Mouse (Mus musculus) liver, embryonic 15.5 days (tissue): ENCODE data around the gene Adamtsl4. TPM values are rescaled to one million over a fixed set of nuclear protein-coding genes. Genes with fewer than 3 reads are reported as not detected.
"Not testable (repeated sequence)": the region's sequence is repeated elsewhere in the genome, so short reads cannot be mapped to it uniquely, and the experiment has no call there.

Experiments used
- ATAC-seq: fragments of 200-750 bp; cut with Nextera tagmentation; 2 replicates; pipeline ENCODE4 v1.8.0; 2017; ENCODE audit warnings: moderate number of reproducible peaks, mild to moderate bottlenecking, moderate library complexity; ENCODE audit not compliant: insufficient read depth
- H3K27ac ChIP-seq: fragments of 300-500 bp; sonication (generic); replicated peaks from 2 replicates; pipeline ENCODE4 v1.5.1; 2015; ENCODE audit warnings: mild to moderate bottlenecking, inconsistent platforms
- H3K27me3 ChIP-seq: fragments of 300-500 bp; sonication (generic); 2 replicates; pipeline ENCODE4 v1.6.1; 2015; ENCODE audit warnings: mild to moderate bottlenecking, inconsistent platforms
- H3K36me3 ChIP-seq: fragments of 300-500 bp; sonication (generic); replicated peaks from 2 replicates; pipeline ENCODE4 v1.6.1; 2015; ENCODE audit warnings: moderate library complexity, mild to moderate bottlenecking, inconsistent platforms
- H3K4me1 ChIP-seq: fragments of 300-500 bp; sonication (generic); replicated peaks from 2 replicates; pipeline ENCODE4 v1.6.1; 2015; ENCODE audit warnings: inconsistent platforms
- H3K4me2 ChIP-seq: fragments of 300-500 bp; sonication (generic); 2 replicates; pipeline ENCODE4 v1.6.1; 2015; ENCODE audit warnings: moderate library complexity, mild to moderate bottlenecking, inconsistent platforms
- H3K4me3 ChIP-seq: fragments of 300-500 bp; sonication (generic); replicated peaks from 2 replicates; pipeline ENCODE4 v1.5.1; 2015; ENCODE audit warnings: mild to moderate bottlenecking, inconsistent platforms
- H3K9ac ChIP-seq: fragments of 300-500 bp; sonication (generic); 2 replicates; pipeline ENCODE4 v1.6.1; 2015; ENCODE audit warnings: moderate library complexity, mild to moderate bottlenecking, inconsistent platforms
- H3K9me3 ChIP-seq: fragments of 300-500 bp; sonication (generic); replicated peaks from 2 replicates; pipeline ENCODE4 v1.6.1; 2016; ENCODE audit warnings: inconsistent platforms
- WGBS: fragments of 180-500 bp; shearing (Covaris S2); methylation state at CpG from one replicate; pipeline ENCODE4 v1.1.7; 2015; ENCODE audit warnings: mixed read lengths; ENCODE audit not compliant: insufficient replicate concordance; 5-methylcytosine and 5-hydroxymethylcytosine counted together
- polyA plus RNA-seq: library from polyadenylated mRNA; unstranded; fragments of >200 nt; fragmentation: Nextera tagmentation; extraction: Ambion mirVana; gene quantifications from 2 replicates; pipeline ENCODE4 v1.2.1, GENCODE M21; 2015

Gene Adamtsl4
- polyA plus RNA-seq, 1 experiment from 2014 or later: 1.0 TPM

DNA sequence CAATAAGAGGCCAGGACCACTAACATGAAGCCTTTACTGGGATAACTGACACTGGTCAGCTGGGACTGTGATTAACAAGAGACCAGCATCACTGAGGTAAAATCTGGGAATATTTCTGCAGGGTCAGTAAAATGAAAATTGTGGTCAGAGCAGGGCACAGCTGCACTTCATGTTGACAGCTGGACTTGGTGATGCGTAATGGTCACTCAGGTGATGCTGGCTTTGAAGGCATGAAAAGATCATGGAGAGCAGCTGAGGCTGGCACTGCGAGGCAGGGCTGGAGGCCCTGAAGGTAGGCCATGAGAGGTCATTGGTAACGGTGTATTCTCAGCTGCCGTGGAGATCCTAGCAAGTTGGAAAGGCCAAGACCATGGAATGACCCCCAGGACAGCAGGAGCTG is 10.6 kb upstream of the Adamtsl4 start:
- Histone ChIP-seq H3K36me3 (no peaks in the 10 kb centered on the region), H3K9ac (no peak overlapping the region), H3K9me3 (no peaks in the 10 kb centered on the region), H3K27me3 (no peaks in the 10 kb centered on the region), H3K27ac (no peak overlapping the region), H3K4me1 (peaks cover 22% of the 10 kb centered on the region), H3K4me3 (no peak overlapping the region), H3K4me2 (no peak overlapping the region)
- 76% methylated on average over 4 of the region's 4 CpGs for WGBS
- no peak for ATAC-seq

DNA sequence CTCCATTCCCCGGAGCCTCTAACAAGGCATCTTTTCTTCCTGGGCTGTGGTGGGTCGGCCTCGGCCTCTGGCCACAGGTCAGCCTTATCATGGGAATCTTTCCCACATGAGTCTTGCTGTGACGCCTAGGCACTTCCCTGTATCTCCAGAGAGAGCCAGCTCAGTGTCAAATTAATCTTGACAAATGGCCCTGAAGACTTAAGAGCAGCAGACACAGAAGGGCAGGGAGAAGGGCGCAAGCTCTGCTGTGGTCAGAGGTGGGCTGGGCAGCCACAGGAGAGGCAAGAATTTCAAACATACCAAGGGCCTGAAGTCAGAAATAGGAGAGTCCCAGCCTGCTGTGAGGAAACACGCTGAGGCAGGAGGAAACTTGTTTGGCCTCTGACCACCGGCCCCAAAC is 8.6 kb upstream of the Adamtsl4 start:
- Histone ChIP-seq H3K27me3 (no peaks in the 10 kb centered on the region), H3K9me3 (no peaks in the 10 kb centered on the region), H3K9ac (no peak overlapping the region), H3K27ac (no peak overlapping the region), H3K4me3 (no peak overlapping the region), H3K36me3 (no peaks in the 10 kb centered on the region), H3K4me1 (peaks cover 22% of the 10 kb centered on the region), H3K4me2 (no peak overlapping the region)
- no peak for ATAC-seq
- WGBS: 26% methylated on average over 7 of the region's 7 CpGs

DNA sequence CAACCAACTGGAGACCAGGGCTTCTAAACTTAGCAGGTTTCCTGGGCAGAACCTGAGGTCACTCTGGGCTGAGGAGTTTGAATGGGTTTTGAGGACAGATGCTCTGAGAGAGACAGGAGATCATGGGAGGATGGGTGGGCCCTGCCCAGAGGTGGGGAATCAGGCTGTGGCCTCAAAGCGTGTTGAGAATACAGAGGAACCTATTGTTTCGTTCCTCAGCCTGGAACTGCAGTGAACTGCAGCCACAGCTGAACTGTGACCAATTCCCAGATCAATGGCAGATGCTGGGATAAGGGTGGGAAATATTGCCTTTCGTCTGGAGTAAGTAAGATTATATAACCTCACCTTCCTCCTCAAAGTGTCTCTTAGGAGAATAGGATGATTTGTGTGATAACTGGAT is 8.1 kb upstream of the Adamtsl4 start:
- Histone ChIP-seq H3K9ac (no peak overlapping the region), H3K4me1 (peaks cover 22% of the 10 kb centered on the region), H3K36me3 (no peaks in the 10 kb centered on the region), H3K27me3 (no peaks in the 10 kb centered on the region), H3K4me2 (no peak overlapping the region), H3K27ac (no peak overlapping the region), H3K4me3 (no peak overlapping the region), H3K9me3 (no peaks in the 10 kb centered on the region)
- no peak for ATAC-seq
- 52% methylated on average over 3 of the region's 3 CpGs for WGBS

DNA sequence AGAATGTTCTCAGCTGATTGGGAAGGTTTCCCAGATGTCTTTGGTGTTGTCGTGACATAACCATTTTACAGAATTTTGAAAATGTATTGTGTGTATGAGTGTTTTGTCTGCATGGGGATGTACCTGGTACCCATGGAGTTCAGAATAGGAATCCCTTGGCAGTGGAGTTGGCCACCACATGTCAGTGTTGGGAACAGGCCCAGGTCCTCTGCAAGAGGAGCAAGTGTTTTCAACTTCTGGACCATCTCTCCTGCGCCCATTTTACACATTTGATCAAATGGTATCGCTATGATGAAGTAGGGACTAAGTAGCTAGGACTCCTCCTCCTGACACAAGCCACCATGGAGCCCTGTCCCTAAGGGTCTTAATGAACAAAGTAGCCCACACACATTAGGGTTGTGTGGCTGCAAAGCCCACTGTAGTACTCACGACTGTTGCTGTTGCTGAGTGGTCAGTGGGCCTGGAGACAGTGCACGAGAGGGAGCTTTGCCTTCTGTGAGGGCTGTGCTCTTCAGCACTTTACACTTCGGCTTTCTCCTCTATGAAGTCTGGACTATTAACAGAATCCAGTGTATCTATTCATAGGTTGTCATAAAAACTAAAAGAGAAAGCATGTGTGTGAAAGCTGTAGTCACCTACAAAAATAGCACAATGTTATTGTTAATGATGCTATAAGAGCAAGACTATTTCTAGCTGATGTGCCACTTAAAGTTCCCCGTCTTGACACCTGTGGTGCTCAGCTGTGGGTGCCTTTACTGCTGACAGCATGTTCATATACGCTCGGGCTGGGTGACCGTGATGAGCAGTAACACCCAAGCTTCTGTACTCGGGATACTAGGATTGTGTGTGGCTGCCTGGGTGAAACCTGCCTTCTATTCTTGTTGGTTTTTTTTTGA is 7.3 kb upstream of the Adamtsl4 start:
- H3K4me1 ChIP-seq: peaks cover 24% of the 10 kb centered on the region
- no peaks in the 10 kb centered on the region for H3K36me3 ChIP-seq
- H3K27me3 ChIP-seq: no peaks in the 10 kb centered on the region
- ATAC-seq: no peak
- no peak overlapping the region for H3K4me3 ChIP-seq
- WGBS: 74% methylated on average over 11 of the region's 11 CpGs
- H3K9ac ChIP-seq: no peak overlapping the region
- no peaks in the 10 kb centered on the region for H3K9me3 ChIP-seq
- H3K27ac ChIP-seq: no peak overlapping the region
- no peak overlapping the region for H3K4me2 ChIP-seq

DNA sequence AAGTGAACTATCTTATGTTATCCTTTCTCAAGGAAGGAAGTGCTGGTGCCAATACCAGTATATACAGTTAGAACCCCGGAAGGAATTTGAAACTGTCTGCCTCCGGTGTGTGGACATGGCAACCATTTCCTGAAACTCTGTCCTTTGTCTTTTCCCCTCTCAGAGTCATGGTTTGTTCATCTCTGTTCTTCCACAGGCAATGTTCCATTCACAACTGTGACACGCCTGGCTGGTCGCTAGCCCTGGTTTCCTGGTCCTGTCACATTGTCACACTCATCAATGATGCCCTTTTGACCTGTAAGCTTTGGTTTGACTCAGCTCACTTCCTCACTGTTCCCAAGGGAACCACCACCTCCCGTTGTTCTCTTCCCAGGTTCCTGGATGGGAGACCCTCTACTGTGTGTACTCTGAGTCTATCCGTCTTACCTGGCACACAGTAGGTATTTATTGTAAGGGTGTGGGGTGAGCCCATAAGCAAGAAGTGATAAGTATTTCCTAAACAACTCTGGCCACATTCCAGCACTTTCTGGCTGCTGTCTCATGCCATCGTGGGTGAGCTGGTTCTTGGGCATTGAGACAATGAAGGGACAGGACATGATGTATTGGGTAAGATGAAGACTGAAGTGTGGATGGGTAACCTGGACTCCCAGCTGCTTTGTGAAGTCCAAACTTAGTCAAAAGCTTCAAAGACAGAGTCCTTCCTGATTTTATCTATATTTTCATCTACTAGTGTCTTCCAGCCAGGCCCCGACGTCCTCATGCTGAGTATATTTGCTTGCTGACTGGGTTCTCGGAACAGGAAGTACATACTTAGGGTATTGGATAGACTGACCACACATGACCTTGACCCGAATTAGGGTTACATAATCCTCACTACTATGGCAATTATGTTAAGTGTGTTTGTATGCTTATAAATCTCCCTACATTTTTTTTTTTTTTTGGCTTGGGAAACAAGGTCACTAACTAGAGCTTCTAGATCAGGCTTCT is 6.4 kb upstream of the Adamtsl4 start:
- Histone ChIP-seq H3K9ac (no peak overlapping the region), H3K9me3 (no peaks in the 10 kb centered on the region), H3K4me2 (no peak overlapping the region), H3K36me3 (no peaks in the 10 kb centered on the region), H3K27ac (no peak overlapping the region), H3K4me1 (peaks cover 29% of the 10 kb centered on the region), H3K27me3 (peaks cover 6% of the 10 kb centered on the region; the same call in 1 of the 2 replicates), H3K4me3 (no peak overlapping the region)
- 36% methylated on average over 11 of the region's 11 CpGs for WGBS
- ATAC-seq: peak; percentile 43

DNA sequence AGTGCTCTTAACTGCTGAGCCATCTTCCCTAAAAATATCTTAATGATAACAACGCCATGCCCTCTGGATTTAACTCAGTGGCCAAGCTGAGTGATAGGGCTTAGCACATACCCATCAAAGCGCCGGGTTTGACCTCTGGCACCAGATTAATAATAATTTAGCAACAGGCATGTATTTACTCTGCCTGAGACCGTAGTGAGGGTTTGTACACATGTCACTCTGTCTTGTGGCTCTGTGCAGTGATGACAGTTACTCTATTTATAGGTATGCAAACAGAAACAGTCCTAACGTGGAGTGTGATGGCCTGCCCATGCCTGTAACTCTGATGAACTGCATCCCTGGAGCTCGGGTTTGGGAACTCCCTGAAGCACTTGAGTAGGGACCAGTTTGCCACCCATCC is 5.0 kb upstream of the Adamtsl4 start:
- Histone ChIP-seq H3K4me1 (peaks cover 37% of the 10 kb centered on the region), H3K27me3 (peaks cover 20% of the 10 kb centered on the region), H3K27ac (no peak overlapping the region), H3K4me2 (no peak overlapping the region), H3K4me3 (no peak overlapping the region), H3K9me3 (no peaks in the 10 kb centered on the region), H3K36me3 (no peaks in the 10 kb centered on the region), H3K9ac (no peak overlapping the region)
- peak; percentile 32 for ATAC-seq
- 42% methylated on average over 6 of the region's 6 CpGs for WGBS

DNA sequence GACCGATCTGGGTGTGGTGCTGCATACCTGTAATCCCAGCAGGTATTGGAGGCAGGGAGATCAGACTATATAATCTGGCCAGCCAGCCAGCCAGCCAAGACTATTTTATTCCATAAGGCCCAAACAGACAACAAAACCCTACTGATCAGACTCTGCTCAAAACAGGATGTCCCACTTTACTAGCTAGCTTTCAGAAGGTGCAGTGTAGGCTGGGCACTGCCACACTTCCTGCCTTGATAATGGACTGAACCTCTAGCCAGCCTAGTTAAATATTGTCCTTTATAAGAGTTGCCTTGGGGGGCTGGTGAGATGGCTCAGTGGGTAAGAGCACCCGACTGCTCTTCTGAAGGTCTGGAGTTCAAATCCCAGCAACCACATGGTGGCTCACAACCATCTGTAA is 2.8 kb upstream of the Adamtsl4 start:
- peaks cover 40% of the 10 kb centered on the region for H3K27me3 ChIP-seq
- not testable (repeated sequence) for H3K9ac ChIP-seq, H3K36me3 ChIP-seq, ATAC-seq, H3K4me3 ChIP-seq, H3K27ac ChIP-seq, H3K4me2 ChIP-seq, H3K9me3 ChIP-seq
- H3K4me1 ChIP-seq: peaks cover 46% of the 10 kb centered on the region
- WGBS: 83% methylated on average over 2 of the region's 2 CpGs

DNA sequence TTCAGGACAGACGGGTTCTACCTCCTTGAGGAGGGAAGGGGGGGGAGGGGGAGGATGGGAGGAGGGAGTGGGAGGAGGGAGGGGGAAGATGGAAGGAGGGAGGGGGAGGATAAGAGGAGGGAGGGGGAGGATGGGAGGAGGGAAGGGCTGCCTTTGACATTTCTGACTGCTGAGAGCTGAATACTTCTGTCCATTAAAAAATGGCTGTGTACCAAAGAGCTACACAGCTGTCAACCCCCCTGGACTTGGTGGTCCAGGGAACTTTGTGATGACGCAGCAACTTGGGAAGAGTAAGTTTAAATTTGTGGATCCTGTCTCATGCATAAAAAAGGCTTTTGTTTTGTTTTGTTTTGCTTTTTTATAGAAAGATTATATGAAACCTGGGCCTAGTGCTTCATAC is 2.2 kb upstream of the Adamtsl4 start:
- Histone ChIP-seq H3K4me3 (no peak overlapping the region), H3K4me2 (no peak overlapping the region; the same call in 1 of the 2 replicates), H3K4me1 (peaks cover 46% of the 10 kb centered on the region), H3K9ac (no peak overlapping the region), H3K36me3 (no peaks in the 10 kb centered on the region), H3K27ac (no peak overlapping the region), H3K9me3 (no peaks in the 10 kb centered on the region), H3K27me3 (peaks cover 44% of the 10 kb centered on the region)
- ATAC-seq: no peak
- WGBS: 50% methylated on average over 2 of the region's 2 CpGs

DNA sequence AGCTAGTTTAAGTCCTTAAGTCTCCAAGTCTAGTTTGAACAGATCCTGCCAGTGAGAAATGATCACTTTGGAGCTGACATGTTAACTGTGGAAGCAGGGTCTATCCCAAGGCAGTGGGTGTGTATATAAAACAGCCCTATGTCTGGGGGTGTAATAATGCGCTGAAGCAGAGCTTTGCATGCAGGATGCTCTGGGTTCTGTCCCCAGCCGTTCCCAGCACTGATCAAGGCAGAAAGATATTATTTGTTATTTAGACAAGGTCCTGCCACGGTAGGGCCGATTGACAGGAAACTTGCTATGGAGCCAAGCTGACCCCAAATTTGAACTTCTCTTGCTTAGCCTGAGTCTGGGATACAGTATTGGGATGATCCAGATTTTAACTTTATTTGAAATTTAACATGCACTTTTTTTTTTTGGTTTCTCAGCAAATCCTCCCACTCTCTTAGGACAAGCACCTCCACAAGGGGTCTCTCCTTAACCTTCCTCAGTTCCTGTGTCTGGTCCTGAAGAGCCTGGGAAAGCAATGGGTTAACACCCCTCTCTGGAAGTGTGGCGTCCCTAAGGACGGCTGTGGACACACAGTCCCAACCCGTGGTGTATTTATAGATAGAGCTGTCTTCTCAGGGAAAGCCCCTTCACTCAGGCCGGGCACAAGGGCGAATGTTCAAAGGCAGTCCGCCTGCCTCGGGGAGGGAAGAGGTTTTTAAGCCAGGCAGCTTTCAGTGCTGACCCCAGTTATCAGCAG is 1.6 kb upstream of the Adamtsl4 start:
- H3K4me2 ChIP-seq: no peak overlapping the region; the same call in 1 of the 2 replicates

DNA sequence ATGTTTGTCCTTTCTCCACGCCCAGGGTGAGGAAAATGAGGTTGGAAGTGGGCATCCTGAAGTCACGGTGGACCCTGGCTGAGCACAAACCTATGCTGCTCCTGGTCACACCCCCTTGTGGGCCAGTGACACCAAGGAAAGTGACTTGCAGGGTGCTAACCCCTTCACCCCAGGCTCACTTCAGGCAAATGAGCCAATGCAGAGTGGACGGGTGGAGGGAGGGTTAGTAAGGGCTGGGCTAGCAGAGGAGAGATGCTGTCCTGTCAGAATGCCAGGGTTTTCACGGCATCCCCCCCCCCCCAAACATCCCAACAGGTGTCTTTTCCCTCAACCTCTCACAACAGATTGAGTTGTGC is 571 bp downstream of the Adamtsl4 start:
- Histone ChIP-seq H3K4me1 (peaks cover 27% of the 10 kb centered on the region), H3K27ac (no peak overlapping the region), H3K27me3 (peaks cover 52% of the 10 kb centered on the region), H3K4me2 (peak overlapping the region; percentile 77), H3K4me3 (peak overlapping the region; percentile 50), H3K9me3 (no peaks in the 10 kb centered on the region), H3K9ac (0 out of 2 replicates have a peak overlapping the region, but pooled peaks have one; percentile 29), H3K36me3 (no peaks in the 10 kb centered on the region)
- no peak for ATAC-seq
- WGBS: 16% methylated on average over 4 of the region's 4 CpGs

More for the DNA sequence above, 1.6 kb upstream of the Adamtsl4 start:
- Histone ChIP-seq H3K9ac (no peak overlapping the region), H3K4me3 (no peak overlapping the region), H3K36me3 (no peaks in the 10 kb centered on the region), H3K4me1 (peaks cover 45% of the 10 kb centered on the region), H3K27ac (no peak overlapping the region), H3K27me3 (peaks cover 49% of the 10 kb centered on the region), H3K9me3 (no peaks in the 10 kb centered on the region)
- 40% methylated on average over 11 of the region's 11 CpGs for WGBS
- ATAC-seq: no peak
